ENCODE assay signal across 28 mouse cellular contexts in the genomic region with DNA sequence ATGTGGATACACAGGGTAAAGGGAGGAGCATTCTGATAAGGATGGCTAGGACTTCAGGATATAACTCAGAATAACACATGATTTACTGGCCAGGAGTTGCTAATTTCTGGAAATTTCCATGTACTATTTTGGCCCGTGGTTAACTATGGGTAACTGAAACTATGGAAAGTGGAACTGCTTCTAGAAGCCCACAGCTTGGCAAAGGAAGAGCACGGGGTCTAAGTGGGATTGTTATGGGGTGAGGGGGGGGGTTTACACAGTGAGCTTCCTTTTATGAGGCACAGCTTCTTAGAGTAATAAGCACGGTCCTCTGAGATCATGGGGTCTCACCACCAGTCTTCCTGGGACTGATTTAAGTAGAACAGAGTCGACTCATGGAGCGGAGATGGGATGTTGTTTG. TPM values are rescaled to one million over a fixed set of nuclear protein-coding genes. Genes with fewer than 3 reads are reported as not detected.
DNase-seq lines count a peak whose midpoint lies in the region; ATAC-seq lines count a peak whose summit lies in the region.
"Had no signal": no experiment of that assay in that cellular context is flagged by ENCODE, and none has a peak within 500 bp of the region (broad histone marks: within the 10 kb centered on the region; RNA-seq: fewer than 3 reads in every experiment).

No protein-coding gene starts in this region.

- H3K4me1 ChIP-seq in heart, embryonic 12.5 days (replicated peaks) = no peaks in the 10 kb centered on the region
- peaks cover 11% of the 10 kb centered on the region for H3K4me1 ChIP-seq in limb, embryonic 10.5 days
- H3K4me1 ChIP-seq: embryonic facial prominence, embryonic 13.5 days; embryonic facial prominence, embryonic 15.5 days; forebrain, embryonic 10.5 days; forebrain, embryonic 12.5 days had no signal

- H3K36me3 ChIP-seq in heart, embryonic 12.5 days = no peaks in the 10 kb centered on the region
- no peaks in the 10 kb centered on the region for H3K36me3 ChIP-seq in limb, embryonic 10.5 days
- H3K36me3 ChIP-seq: embryonic facial prominence, embryonic 13.5 days; embryonic facial prominence, embryonic 15.5 days; forebrain, embryonic 10.5 days; forebrain, embryonic 12.5 days; G1E had no signal

- H3K4me3 ChIP-seq in heart, embryonic 12.5 days = no peak overlapping the region
- H3K4me3 ChIP-seq in limb, embryonic 10.5 days = no peak overlapping the region
- H3K4me3 ChIP-seq: embryonic facial prominence, embryonic 13.5 days; embryonic facial prominence, embryonic 15.5 days; erythroblast, embryonic 14.5 days; forebrain, embryonic 10.5 days; forebrain, embryonic 12.5 days had no signal

- ATAC-seq in heart, embryonic 12.5 days (ENCODE audit: insufficient number of reproducible peaks, low FRiP score) = no peak
- peak; percentile 67 for ATAC-seq in megakaryocyte progenitor cell, adult 5-6 weeks (replicated peaks; ENCODE audit: poor library complexity)
- ATAC-seq: activated CD4-positive, CD25-positive, alpha-beta regulatory T cell, adult 4 months; CD4-positive, CD25-positive, alpha-beta regulatory T cell, adult 4 months; forebrain, embryonic 14.5 days; forebrain, embryonic 16.5 days; Patski had no signal

- no peak overlapping the region for H3K9ac ChIP-seq in heart, embryonic 12.5 days
- H3K9ac ChIP-seq: embryonic facial prominence, embryonic 13.5 days; embryonic facial prominence, embryonic 15.5 days; forebrain, embryonic 12.5 days had no signal

- H3K4me2 ChIP-seq in heart, embryonic 12.5 days = no peak overlapping the region
- H3K4me2 ChIP-seq: embryonic facial prominence, embryonic 13.5 days; embryonic facial prominence, embryonic 15.5 days; forebrain, embryonic 12.5 days had no signal

- H3K27me3 ChIP-seq in heart, embryonic 12.5 days (replicated peaks) = no peaks in the 10 kb centered on the region
- no peaks in the 10 kb centered on the region for H3K27me3 ChIP-seq in limb, embryonic 10.5 days (ENCODE audit: low read depth, poor library complexity, severe bottlenecking)
- H3K27me3 ChIP-seq: CH12.LX; embryonic facial prominence, embryonic 13.5 days; embryonic facial prominence, embryonic 15.5 days; forebrain, embryonic 12.5 days; Patski had no signal

- 80% methylated on average over 5 of the region's 5 CpGs for WGBS in heart, embryonic 12.5 days
- 87% methylated on average over 5 of the region's 5 CpGs for WGBS in limb, embryonic 10.5 days

- H3K9me3 ChIP-seq in heart, embryonic 12.5 days (replicated peaks) = no peaks in the 10 kb centered on the region
- no peaks in the 10 kb centered on the region for H3K9me3 ChIP-seq in limb, embryonic 10.5 days (replicated peaks)
- H3K9me3 ChIP-seq: embryonic facial prominence, embryonic 13.5 days; embryonic facial prominence, embryonic 15.5 days; forebrain, embryonic 10.5 days; forebrain, embryonic 12.5 days had no signal

- peak; percentile 87 for DNase-seq in heart, adult 11 months
- DNase-seq in limb, embryonic 10.5 days (ENCODE audit: low spot score) = no peak
- no peak for DNase-seq in spleen, adult 18-20 months
- no peak for DNase-seq in neural tube, embryonic 10.5 days (ENCODE audit: extremely low spot score, low spot score)
- DNase-seq: adrenal gland, adult 8-10 months; adrenal gland, postnatal 14 days; adrenal gland, postnatal 36 days; B cell, adult 2 months; cerebellum, adult 11 months; cerebellum, adult 18-20 months; cerebellum, adult 8-10 months; cerebellum, adult 9-11 months; cerebellum, postnatal 14 days; cerebellum, postnatal 36 days had no signal

- no peak overlapping the region for H3K27ac ChIP-seq in heart, embryonic 12.5 days (ENCODE audit: poor library complexity, severe bottlenecking)
- H3K27ac ChIP-seq in limb, embryonic 10.5 days = peak overlapping the region; percentile 25; the same call in 1 of the 2 replicates
- H3K27ac ChIP-seq: embryonic facial prominence, embryonic 13.5 days; embryonic facial prominence, embryonic 15.5 days; forebrain, embryonic 10.5 days; forebrain, embryonic 12.5 days had no signal

RNA-seq across cellular contexts. Expression of gene Tmem72, which starts 18.6 kb away (rescaled TPM):
- 0.06 and 0.08 TPM in 2 replicates for polyA plus RNA-seq in heart, embryonic 12.5 days (2016; fragmentation: Nextera tagmentation; extraction: Ambion mirVana)
- 0.04 and 0.06 TPM in 2 replicates for polyA plus RNA-seq in limb, embryonic 10.5 days (2016; fragmentation: Nextera tagmentation; extraction: Ambion mirVana)
- total RNA-seq in megakaryocyte progenitor cell, adult 5-6 weeks (2015) = 0.12 and 0.17 TPM in 2 replicates
- under 0.01 and 0.03 TPM in 2 replicates for total RNA-seq in megakaryocyte progenitor cell, adult 5-6 weeks (2017)
- polyA plus RNA-seq: erythroblast, embryonic 14.5 days; G1E had no signal
